Mouse (Mus musculus) thymus, postnatal 36 days (tissue): ENCODE results near the gene Camsap2.

Source experiments
- DNase-seq, 2 experiments: peaks; one replicate each; pipeline ENCODE4 v3.0.0; 2022; ENCODE audit warnings: mixed read lengths in 2 of 2

Camsap2 gene

DNA sequence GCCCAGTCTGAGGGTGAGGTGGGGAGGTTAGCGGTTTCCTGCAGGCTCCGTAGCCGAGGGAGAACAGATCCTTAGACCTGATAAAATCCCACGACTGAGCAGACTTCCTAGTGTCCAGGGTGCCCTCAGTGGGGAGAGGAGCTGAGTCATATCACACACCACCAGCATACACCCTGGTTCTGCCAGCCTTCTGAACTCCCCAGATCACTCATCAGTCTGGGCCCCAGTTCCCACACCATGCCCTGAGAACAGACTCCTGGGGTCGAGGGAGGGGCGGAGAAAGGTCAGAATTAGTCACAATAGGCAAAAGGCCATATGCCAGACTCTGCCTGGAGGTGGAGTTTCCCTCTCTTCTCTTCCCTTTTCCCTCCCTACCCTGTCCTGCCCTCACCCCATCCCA is 90.7 kb downstream of the Camsap2 start:
- DNase-seq: no peak

DNA sequence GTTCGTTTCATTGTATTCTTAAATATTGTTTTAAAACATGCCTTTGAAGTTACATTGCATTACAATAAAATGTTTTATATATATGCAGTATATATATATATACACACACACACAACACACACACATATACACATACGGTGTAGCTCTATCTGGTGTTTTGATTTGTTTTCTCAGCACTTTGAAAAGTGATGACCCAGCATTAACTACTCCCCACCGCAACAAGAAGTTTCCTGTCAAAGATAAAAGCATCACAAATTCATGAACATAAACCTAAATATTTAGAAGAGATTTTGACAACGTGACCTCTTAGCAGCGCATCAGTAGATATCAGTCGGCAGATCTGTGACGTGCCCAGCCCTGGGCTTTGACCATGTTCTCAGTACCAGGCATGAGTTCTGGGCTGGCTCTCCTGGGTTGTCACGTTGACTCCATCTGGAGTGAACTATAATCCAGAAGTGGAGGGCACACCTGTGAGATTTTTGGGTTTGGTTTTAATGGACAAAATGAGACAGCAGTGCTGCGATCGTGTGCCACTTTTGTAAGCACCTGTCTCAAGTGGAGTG is 91.3 kb downstream of the Camsap2 start:
- DNase-seq: no peak

DNA sequence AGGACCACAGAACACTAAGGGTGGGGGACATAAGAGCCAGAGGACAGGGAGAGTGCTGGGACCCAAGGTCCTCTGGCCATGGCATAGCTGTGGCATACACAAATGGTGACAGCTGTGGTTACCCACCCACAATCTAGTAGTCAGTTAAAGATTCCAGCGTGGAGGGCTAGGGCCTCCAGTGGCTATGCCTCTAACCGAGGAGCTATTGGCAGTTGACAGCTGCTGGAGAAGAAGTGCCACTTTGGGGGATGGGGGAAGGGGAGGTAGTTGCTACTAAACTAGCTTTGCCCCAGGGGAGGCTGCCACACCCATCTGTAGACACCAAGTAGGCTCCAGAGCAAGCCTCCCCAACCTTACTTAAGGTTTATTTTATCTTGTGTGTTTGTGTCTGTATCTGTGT is 92.4 kb downstream of the Camsap2 start:
- DNase-seq: peak; percentile 29 to 67

DNA sequence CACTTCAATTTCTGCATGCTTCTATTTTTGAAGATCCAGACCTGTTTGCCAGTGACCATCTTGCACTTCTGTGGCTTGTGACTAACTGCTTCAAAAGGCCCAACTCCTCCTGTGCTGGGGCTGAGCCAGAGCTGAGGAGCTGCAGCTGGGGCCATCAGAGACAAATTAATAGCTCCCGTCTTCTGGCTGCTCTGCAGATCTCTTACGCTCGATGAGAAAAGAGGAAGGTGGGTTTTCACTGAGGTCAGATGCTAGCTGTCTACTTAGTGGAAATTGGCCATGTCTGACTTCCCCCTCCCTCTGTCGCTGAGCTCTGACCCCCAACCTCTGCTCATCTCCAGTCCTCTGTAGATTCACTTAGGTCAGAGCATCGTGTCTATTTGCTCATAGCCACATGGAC is 96.2 kb downstream of the Camsap2 start:
- DNase-seq: no peak

DNA sequence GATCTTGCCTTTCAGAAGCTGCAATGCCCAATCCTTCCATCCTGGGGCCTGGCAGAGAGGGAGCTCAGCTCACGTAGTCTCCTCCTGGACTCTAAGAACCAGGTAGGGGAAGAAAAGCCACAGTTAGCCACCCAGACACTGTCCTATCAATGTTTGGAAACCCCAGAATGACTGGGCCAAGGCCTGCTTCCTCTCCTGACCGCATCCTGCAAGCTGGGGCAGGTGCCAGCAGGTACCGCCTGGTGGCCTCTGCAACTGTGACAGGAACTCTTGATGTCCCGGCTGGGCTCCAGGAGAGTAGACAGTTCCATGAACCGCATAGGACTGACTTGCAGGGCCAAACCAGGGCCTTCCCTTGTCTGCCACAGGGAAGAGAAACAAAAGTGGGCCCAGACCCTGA is 98.5 kb downstream of the Camsap2 start:
- peak in 1 of 2 experiments; percentile 36 for DNase-seq

DNA sequence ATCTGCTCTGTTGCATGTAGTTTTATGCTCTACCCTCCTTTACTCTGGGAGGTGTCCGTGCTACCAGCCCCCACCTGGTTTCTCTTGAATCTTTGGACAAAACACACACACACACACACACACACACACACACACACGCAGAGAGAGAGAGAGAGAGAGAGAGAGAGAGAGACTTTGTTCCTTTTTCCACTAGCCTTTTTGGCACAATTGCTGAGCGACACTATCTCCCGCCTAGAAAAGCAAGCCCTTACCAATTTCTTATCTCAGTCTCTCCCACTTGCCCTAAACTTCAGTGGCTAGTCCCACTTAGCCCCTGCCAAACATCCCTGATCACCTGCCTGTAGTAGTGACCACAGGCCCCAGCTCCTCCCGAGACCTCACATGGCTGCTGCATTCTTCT is 101.4 kb downstream of the Camsap2 start:
- DNase-seq: no peak

DNA sequence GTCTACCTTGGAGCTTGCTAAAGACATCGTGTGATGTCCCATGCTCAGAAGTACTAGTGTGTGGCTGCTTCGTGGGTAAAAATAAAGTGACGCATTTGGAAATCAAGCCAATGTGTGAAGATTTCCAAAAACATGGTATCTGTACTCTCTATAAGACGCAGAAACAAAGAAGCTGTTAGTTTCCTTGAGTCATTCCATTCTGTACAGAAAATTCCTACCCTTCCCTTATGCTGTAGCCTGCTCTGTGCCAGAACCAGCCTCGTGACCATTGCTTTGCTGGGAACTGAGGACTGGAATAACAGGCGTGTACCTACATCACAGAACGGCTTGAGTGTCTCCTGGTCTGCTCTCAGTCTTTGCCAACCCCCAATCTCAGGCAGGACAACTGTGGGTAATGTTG is 104.1 kb downstream of the Camsap2 start:
- no peak for DNase-seq

DNA sequence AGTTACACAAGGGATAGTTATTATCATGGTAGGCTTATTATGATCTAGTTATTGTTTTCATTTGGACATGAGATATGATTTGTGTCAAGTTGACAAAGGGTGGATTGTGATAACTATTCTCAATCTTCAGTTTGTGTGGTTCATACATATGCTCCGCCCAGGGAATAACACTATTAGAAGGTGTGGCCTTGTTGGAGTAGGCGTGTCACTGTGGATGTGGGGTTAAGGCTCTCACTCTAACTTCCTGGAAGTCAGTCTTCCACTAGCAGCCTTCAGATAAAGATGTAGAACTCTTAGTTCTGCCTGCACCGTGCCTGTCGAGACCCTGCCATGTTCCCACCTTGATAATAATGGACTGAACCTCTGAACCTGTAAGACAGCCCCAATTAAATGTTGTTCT is 107.4 kb downstream of the Camsap2 start:
- DNase-seq: no peak

DNA sequence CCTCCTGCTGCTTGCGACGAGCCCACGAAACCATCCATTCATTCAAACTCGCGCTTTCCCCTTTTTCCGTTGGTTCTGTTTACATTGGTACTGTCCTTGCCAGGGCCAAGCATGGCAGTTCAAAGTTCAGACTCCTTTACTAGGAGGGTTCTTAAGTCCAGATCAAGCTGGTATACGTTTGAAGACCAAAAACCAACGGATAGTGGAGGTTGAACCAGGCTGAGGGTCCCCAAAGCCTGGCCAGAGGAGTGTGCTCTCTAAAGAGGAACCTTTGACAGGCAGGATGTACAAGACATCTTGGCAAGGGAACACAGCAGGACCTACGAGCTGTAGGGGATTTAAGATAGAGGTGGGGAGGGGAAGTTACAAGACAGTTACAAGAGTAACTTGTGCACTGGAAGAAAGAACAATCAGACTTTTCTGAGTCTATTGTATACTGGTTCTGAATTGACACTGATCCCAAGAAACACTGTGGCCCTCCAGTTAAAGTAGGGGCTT is 111.3 kb downstream of the Camsap2 start:
- no peak for DNase-seq

DNA sequence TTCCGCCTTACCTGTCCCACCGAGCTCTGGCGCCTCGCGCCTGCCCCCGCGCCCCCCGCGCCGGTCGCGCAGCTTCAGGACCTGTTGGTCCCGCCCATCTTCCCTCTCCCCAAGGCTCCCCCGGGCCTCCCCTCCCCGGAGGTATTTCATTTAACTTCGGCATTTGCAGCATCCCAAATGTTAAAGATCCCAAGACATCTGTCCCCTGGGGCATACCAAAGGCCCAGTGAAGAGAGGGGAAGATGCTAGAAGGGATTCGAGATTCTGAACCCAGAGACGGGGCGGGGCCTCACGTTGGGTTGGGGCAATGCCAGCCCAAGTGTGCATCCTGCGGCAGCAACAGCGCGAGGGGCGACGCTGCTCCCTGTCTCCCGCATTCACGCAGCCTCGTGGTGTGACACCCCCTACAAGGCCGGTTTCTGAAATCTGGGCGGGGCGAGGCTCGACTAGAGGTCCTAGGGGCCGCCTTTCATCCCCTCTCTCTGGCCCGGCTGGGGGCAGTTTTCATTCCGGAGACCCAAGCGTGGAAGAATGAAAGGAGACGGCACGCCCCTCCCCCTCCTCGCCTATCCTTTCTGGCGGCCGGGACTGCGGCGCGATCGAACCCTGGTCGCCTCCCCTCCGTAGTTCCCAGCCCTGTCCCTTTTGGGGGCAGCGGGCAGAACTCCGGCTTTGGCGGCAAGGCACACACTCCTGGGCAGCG is 111.9 kb downstream of the Camsap2 start, which contains the start of gene Inava:
Inava (minus strand) TSS at position 373 of the 703 bp plus-strand sequence.
- DNase-seq: peak; percentile 43 to 55

DNA sequence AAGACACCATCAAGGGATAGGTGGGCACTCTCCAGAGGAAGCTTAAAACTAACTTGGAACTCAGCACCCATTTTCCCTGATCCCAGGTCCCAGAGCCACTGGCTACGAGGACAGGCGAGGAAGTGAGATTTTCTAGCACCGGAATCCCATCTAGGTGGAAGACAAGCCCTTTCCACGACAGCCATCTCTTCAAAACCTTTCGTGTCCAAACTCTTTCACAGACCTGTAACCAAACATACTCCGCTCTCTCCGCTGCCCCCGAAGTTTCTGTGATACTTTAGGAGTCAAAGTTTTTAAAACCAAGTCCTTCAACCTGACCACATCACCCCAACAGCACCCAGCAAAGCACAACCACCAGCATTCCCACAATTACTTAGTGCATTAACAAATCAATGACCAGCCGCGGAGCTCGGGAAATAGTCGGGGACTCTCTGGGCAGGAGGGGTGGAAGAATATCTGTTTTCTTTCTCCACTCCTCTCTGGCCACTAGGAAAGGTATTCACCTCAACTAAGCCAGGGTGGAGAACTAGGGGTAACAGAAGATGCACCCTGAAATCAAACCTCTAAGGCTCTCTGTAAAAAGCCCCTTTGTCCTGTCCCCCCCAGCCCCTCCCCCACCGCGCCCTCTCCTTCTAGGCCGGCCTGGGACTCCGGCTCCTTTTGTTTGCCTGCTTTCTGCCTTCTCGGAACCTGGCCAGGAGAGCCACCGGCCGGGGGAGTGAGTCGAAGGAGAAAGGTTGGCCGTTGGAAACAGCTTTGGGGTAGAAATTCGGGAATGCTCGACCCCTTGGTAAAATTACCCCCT is 112.7 kb downstream of the Camsap2 start:
- no peak for DNase-seq

DNA sequence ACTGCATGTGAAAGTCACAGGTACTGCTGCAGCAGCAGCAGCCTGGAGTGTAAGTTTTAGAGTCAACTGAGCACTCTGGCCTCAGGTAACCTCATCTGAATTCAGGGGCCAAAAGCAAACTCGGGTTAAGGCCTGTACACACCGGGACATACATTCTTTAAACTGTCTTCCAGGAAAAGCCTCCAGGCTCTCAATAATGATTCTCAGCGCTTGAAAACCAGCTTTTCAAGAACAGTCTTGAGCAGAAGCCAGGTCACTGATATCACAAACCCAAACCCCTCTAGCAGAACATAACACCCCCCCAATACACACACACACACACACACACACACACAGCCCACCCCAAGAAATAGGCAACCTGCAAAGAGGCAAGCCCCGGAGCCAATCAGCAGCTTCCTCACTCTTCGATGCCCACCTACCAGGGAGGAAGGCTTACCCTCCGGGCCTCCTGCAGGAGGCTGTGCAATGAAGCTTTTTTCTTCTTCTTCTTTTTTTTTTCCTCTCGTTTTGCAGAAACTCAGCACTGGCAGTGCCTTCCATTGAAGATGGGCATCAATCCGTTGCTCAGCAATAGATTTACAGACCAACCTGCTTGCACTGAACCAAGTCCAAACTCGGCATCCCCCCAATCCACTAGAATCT is 113.5 kb downstream of the Camsap2 start:
- no peak for DNase-seq

DNA sequence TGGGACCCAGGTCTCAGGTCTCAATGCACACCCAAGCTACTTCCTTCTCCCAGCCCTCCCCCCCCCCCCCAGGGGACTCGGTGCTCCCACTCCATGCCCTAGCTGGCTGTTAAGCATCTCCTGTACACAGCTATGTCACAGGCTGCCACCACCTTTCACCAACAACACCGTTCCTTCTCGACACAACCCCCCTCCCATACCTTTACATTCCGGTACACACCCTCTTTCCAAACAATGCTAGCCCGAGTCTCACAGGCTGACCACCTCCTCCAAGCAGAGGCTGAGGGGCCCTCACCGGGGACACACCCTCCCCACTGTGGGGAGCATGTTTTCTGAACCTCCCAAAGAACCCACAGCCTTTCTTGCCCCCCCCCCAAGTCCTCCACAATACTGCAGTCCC is 114.3 kb downstream of the Camsap2 start:
- no peak for DNase-seq

DNA sequence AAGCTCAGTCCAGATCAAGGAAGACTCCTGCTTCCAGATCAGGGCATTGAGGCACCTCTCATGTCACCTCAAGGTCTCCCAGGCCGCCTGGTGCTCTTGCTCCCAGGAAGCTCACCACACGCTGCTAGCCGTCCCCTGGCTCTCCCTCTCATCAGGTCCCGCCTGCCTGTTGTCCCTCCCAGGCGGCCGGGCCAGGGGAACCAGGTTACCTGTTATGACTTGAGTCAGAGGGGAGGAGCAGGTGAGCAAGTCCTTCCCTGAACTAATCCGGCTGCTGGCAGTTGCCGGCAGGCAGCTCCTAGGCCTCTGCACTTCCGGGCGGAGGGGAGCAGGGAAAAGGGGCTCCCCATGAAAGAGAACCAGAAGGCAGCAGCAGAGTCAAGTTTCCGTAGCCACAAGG is 115.7 kb downstream of the Camsap2 start:
- peak in 1 of 2 experiments; percentile 14 for DNase-seq

DNA sequence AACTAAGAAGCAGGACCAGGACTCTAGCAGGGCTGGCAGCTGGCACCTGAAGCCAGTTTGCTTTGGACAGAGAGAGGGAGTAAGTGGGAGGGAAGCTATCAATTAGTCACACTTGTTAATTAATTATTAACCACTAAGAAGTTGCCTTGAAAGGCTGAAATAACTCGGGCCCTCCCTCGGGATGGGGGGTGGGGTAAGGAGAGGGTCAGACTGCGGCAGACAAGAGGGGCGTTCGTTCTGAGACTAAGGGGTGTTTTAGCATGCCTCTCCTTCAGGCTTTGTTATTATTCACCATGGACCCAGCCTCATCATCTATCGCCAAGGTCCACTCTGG is 116.9 kb downstream of the Camsap2 start:
- DNase-seq: no peak

DNA sequence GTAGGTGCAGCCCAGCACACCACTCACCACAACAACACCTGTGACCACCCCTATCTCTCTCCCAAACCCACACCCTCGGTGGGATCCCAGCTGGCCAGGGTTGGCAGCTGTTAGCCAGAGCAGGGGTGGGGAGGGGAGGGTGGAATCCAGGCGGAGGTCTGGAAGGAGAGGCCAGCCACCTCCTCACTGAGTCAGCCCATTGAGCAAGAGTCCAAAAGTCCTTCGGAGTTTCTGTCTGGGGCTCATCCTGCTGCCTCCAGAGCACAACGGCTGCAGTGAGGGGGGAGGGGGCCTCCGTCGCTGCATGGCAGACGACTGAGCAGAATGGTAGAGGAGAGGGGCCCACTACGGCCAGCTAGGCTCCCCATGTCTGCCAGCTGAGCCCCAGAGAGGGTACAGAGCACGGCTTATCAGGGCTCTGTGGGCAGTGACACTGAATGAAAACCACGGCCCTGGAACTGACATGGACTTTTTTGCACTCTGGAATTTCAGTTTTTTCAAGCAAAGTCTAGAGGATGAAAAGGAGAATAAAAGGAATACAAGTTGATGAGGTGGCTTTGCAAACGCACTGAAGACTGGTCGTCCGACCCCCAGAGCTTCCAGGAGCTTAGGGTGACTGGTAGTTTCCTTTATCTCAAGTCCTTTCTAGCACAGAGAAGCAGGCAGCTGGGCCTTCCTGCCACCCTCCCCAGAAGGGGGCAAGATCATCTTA is 117.4 kb downstream of the Camsap2 start:
- no peak for DNase-seq

DNA sequence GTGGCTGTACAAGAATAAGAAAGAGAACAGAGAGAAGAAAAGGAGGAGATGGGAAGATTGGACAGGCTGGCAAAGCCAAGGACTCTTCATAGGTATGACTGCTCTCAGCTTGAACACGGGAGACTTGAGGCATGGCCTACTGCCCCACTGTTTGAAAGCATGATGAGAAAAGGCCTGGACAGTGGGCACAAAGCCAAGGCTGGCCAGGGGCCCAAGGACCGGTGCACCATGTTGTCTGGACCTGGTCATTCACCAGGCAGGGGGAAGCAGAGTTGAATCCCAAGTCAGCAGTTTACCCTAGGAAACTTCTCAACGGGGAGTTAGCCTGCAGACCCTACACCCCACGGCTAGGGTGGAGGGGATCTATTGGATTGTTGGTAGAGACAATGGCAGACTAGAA is 118.0 kb downstream of the Camsap2 start:
- no peak for DNase-seq

DNA sequence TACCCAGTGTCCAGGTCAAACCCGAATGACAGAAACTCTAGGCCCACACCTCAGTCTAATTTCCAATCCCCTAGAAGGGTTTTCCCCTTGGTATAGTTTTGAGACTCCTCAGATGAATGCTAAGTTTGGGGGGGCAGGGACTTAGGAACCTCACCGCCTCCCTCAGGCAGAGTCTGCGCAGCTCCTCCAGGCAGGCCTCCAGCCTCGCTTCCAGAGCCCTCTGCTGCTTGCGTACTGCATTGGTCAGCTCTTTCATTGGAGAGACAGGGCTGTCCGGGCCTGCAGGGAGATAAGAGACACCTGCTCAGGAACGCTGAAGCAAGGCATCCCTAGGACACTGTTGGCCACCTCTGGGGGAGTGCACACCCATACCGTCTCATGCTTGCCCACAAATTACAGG is 119.3 kb downstream of the Camsap2 start:
- DNase-seq: no peak

DNA sequence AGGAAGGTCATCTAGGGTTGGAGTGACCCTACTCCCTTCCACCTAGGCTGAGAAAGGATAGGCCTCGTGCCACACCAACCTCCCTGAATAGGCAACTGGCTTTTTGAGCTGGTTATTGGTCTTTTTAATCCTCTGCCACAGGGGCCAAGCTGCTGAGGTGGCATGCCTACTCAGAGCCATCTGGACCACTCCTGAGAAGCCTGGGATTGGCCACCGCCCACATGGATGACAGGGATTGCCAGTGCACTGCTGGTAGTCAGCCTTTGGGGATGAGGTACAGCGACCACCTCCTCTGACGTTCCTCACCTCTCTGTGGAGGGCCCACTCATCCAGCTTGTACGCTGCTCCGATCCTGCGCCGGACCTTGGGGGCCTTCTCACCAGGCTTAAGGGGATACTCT is 120.1 kb downstream of the Camsap2 start:
- DNase-seq: no peak

DNA sequence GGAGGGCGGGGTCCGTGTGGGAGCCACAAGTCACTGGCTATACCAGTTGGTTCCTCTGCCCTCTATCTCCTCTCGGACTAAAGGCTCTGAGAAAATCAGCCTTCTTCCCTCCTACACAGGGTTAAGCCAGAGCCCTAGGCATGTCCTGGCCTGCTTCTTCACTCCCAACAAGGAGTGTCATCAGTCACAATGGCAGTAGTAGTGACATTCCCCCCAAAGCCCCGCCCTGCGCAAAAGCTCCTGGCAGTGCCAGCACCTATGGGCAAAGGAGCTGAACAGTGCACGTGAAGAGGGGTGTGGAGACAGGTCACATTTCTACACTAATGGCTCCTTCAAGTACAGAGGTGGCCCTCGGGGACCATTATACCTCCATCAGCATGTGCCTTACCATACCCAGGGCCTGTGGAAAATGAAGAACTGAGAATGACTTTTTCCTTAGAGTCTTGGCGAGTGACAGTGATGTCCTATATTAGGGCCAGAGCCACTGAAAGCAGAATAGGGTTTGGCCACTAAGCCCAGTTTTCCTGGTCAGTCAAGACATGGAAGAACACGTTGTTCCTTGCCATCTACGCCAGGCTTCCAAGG is 122.1 kb downstream of the Camsap2 start:
- DNase-seq: no peak

DNA sequence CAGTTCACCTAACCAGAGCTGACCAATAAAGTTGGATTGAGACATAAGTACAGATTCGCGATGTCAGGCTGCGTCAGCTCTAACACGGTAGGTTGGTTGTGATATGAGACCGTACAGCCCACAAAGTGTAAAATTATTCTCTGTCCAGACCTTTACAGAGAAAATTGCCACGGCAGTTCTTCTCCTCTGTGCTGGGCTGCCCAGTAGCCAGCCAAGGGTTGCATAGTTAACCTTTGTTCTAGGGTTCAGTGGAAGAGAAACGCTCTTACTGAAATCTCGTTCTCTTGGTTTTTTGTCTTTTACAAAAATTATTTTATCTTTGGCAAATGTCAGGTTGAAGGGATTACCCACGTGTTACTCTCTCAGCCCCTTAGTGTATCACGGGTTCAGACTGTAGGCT is 123.5 kb downstream of the Camsap2 start:
- DNase-seq: no peak
